Mouse (Mus musculus) spleen, postnatal 10 days (tissue): ENCODE results near the gene Ifna16.

Source experiments
- DNase-seq, 2 experiments: peaks; one replicate each; pipeline ENCODE4 v3.0.0; 2021 to 2022; ENCODE audit warnings: low spot score in 2 of 2

Ifna16 gene

GRCm38 (mm10) chr4:88642526-88642925 lies 34.2 kb downstream of the Ifna16 start:
- DNase-seq: no peak

GRCm38 (mm10) chr4:88641077-88641831 lies 35.5 kb downstream of the Ifna16 start:
- DNase-seq: peak; percentile 95 to 100

- no peak for DNase-seq
Observed at GRCm38 (mm10) chr4:88640704-88641076, 36.0 kb downstream of the Ifna16 start.

GRCm38 (mm10) chr4:88634311-88634710 lies 42.4 kb downstream of the Ifna16 start, which contains the start of gene C87499:
TSS of gene C87499 (minus strand) at chr4:88634411.
- no peak for DNase-seq
